Mouse (Mus musculus): ENCODE data around the gene Gabrr1.

The Gabrr1 gene

GRCm38 (mm10) chr4:33208881-33209841, 76.8 kb downstream of the Gabrr1 start, which contains the start of gene Srsf12:
TSS of gene Srsf12 (plus strand) at chr4:33208991.
- no peak for DNase-seq

Measured in kidney, adult 11 months (tissue).